Mouse (Mus musculus) bone marrow macrophage, adult 2 months (primary cell): ENCODE data around the gene Cyp2r1. TPM values are rescaled to one million over a fixed set of nuclear protein-coding genes. Genes with fewer than 3 reads are reported as not detected.
"Not testable (repeated sequence)": the region's sequence is repeated elsewhere in the genome, so short reads cannot be mapped to it uniquely, and the experiment has no call there.

ENCODE experiments used
- H3K27ac ChIP-seq: 2 replicates; pipeline ENCODE4 v1.5.1; 2012; ENCODE audit warnings: low read depth, low read length; ENCODE audit not compliant: insufficient read depth
- H3K4me1 ChIP-seq: 2 replicates; pipeline ENCODE4 v1.6.1; 2012; ENCODE audit warnings: low read length; ENCODE audit not compliant: control insufficient read depth, insufficient read depth
- H3K4me3 ChIP-seq: 2 replicates; pipeline ENCODE4 v1.5.1; 2012; ENCODE audit warnings: mild to moderate bottlenecking, low read length, moderate library complexity; ENCODE audit not compliant: insufficient read depth
- CTCF ChIP-seq: IDR thresholded peaks from 2 replicates; pipeline ENCODE4 v1.5.1; 2012; ENCODE audit warnings: low read depth, mild to moderate bottlenecking, low read length, moderate library complexity
- POLR2A ChIP-seq: IDR thresholded peaks from 2 replicates; pipeline ENCODE4 v1.6.1; 2012; ENCODE audit warnings: mild to moderate bottlenecking, low read depth, low read length, borderline replicate concordance
- polyA plus RNA-seq: library from polyadenylated mRNA; stranded (reverse); fragments of >200 nt; gene quantifications from 2 replicates; pipeline ENCODE4 v1.2.4, GENCODE M21; 2012; ENCODE audit not compliant: missing spikeins, insufficient read depth, insufficient read length

Gene Cyp2r1
- polyA plus RNA-seq, result 4.0 and 4.8 TPM in 2 replicates

- H3K4me3 ChIP-seq, result no peak within 1 kb of the TSS
- no peak within 1 kb of the TSS for H3K27ac ChIP-seq
- H3K4me1 ChIP-seq, result no peaks in the 10 kb centered on the region
- no peak for TF ChIP-seq POLR2A
- TF ChIP-seq CTCF, result no peak
These were observed at the start of gene Cyp2r1 for GRCm38 (mm10) chr7:114562531-114563241. TSS of gene Cyp2r1 (minus strand) at chr7:114562972.

GRCm38 (mm10) chr7:114594391-114594790, 31.6 kb upstream of the Cyp2r1 start:
- not testable (repeated sequence) for H3K4me3 ChIP-seq, H3K4me1 ChIP-seq, H3K27ac ChIP-seq

GRCm38 (mm10) chr7:114582441-114582840, 19.7 kb upstream of the Cyp2r1 start:
- Histone ChIP-seq H3K4me1 (no peaks in the 10 kb centered on the region), H3K4me3 (no peak overlapping the region), H3K27ac (no peak overlapping the region)
- TF ChIP-seq POLR2A, result no peak
- no peak for TF ChIP-seq CTCF

GRCm38 (mm10) chr7:114581200-114581599, 18.4 kb upstream of the Cyp2r1 start:
- no peaks in the 10 kb centered on the region for H3K4me1 ChIP-seq
- H3K4me3 ChIP-seq, result no peak overlapping the region
- TF ChIP-seq CTCF (no peak), POLR2A (no peak)
- H3K27ac ChIP-seq, result no peak overlapping the region

GRCm38 (mm10) chr7:114580426-114580825, 17.7 kb upstream of the Cyp2r1 start:
- Histone ChIP-seq H3K4me1 (no peaks in the 10 kb centered on the region), H3K27ac (no peak overlapping the region), H3K4me3 (no peak overlapping the region)
- 0 out of 2 replicates have a peak, but pooled peaks have one; percentile 12 for TF ChIP-seq CTCF
- no peak for TF ChIP-seq POLR2A

- TF ChIP-seq POLR2A (no peak), CTCF (no peak)
- Histone ChIP-seq H3K4me3 (no peak overlapping the region), H3K4me1 (no peaks in the 10 kb centered on the region)
These were observed 14.9 kb upstream of the Cyp2r1 start for GRCm38 (mm10) chr7:114577665-114578064.

GRCm38 (mm10) chr7:114576931-114577330, 14.2 kb upstream of the Cyp2r1 start:
- TF ChIP-seq POLR2A (no peak), CTCF (no peak)
- Histone ChIP-seq H3K27ac (no peak overlapping the region), H3K4me1 (no peaks in the 10 kb centered on the region), H3K4me3 (peak overlapping the region; percentile 32)

More at GRCm38 (mm10) chr7:114577665-114578064, 14.9 kb upstream of the Cyp2r1 start:
- no peak overlapping the region for H3K27ac ChIP-seq

- H3K4me1 ChIP-seq, H3K4me3 ChIP-seq, H3K27ac ChIP-seq: not testable (repeated sequence)
These were observed 11.1 kb upstream of the Cyp2r1 start for GRCm38 (mm10) chr7:114573866-114574265.

GRCm38 (mm10) chr7:114536179-114536578, 26.6 kb downstream of the Cyp2r1 start:
- TF ChIP-seq CTCF, result no peak
- no peak for TF ChIP-seq POLR2A
- H3K4me3 ChIP-seq, result no peak overlapping the region
- H3K4me1 ChIP-seq, result no peaks in the 10 kb centered on the region
- H3K27ac ChIP-seq, result no peak overlapping the region

GRCm38 (mm10) chr7:114526245-114526644, 36.5 kb downstream of the Cyp2r1 start:
- peaks cover 12% of the 10 kb centered on the region for H3K4me1 ChIP-seq
- no peak for TF ChIP-seq CTCF
- no peak for TF ChIP-seq POLR2A
- H3K4me3 ChIP-seq, result no peak overlapping the region
- no peak overlapping the region for H3K27ac ChIP-seq

GRCm38 (mm10) chr7:114520122-114520521, 42.6 kb downstream of the Cyp2r1 start:
- Histone ChIP-seq H3K27ac (no peak overlapping the region), H3K4me3 (no peak overlapping the region), H3K4me1 (no peaks in the 10 kb centered on the region)
- TF ChIP-seq POLR2A (no peak), CTCF (no peak)
